Mouse (Mus musculus): ENCODE measurements at regions not wholly inside any gene's neighbourhood (a gene's known extent, or its start where the extent isn't known, plus 50 kb on each side); places are given as distances from the start of the nearest gene placed in this dataset.

- WGBS = 76% methylated on average over 7 of the region's 7 CpGs
- H3K4me2 ChIP-seq (ENCODE audit: low read depth, low read length) = no peak overlapping the region
Measured at GRCm38 (mm10) chr10:120538561-120538960, 62.3 kb upstream of the Hmga2 start.

GRCm38 (mm10) chr10:120528406-120528805, 52.1 kb upstream of the Hmga2 start:
- H3K4me2 ChIP-seq (ENCODE audit: low read depth, low read length) = no peak overlapping the region
- H3K9ac ChIP-seq (ENCODE audit: low read length) = no peak overlapping the region
- no peaks in the 10 kb centered on the region for H3K36me3 ChIP-seq (ENCODE audit: control insufficient read depth, insufficient read depth)
- no peak for ATAC-seq (replicated peaks; ENCODE audit: extremely low read depth, insufficient read depth, low FRiP score)
- no peaks in the 10 kb centered on the region for H3K27me3 ChIP-seq (ENCODE audit: control insufficient read depth, insufficient read depth, low read length)
- H3K4me3 ChIP-seq (ENCODE audit: low read length) = no peak overlapping the region
- WGBS = 94% methylated on average over 5 of the region's 5 CpGs
- no peaks in the 10 kb centered on the region for H3K9me3 ChIP-seq (replicated peaks; ENCODE audit: control insufficient read depth, low read length)
- H3K27ac ChIP-seq (ENCODE audit: low read length) = no peak overlapping the region
- H3K4me1 ChIP-seq (ENCODE audit: control insufficient read depth, insufficient read depth, low read length) = 0 out of 2 replicates have a peak, but pooled peaks cover 2% of the 10 kb centered on the region

More at GRCm38 (mm10) chr10:120538561-120538960, 62.3 kb upstream of the Hmga2 start:
- Histone ChIP-seq H3K27me3 (ENCODE audit: control insufficient read depth, insufficient read depth, low read length) (no peaks in the 10 kb centered on the region), H3K9me3 (replicated peaks; ENCODE audit: control insufficient read depth, low read length) (no peaks in the 10 kb centered on the region), H3K27ac (ENCODE audit: low read length) (no peak overlapping the region), H3K4me3 (ENCODE audit: low read length) (no peak overlapping the region), H3K4me1 (ENCODE audit: control insufficient read depth, insufficient read depth, low read length) (no peaks in the 10 kb centered on the region), H3K9ac (ENCODE audit: low read length) (no peak overlapping the region), H3K36me3 (ENCODE audit: control insufficient read depth, insufficient read depth) (no peaks in the 10 kb centered on the region)
- ATAC-seq (replicated peaks; ENCODE audit: extremely low read depth, insufficient read depth, low FRiP score) = no peak

- Histone ChIP-seq H3K4me3 (ENCODE audit: low read length) (no peak overlapping the region), H3K27me3 (ENCODE audit: control insufficient read depth, insufficient read depth, low read length) (no peaks in the 10 kb centered on the region), H3K36me3 (ENCODE audit: control insufficient read depth, insufficient read depth) (no peaks in the 10 kb centered on the region), H3K9me3 (replicated peaks; ENCODE audit: control insufficient read depth, low read length) (no peaks in the 10 kb centered on the region), H3K9ac (ENCODE audit: low read length) (no peak overlapping the region), H3K4me1 (ENCODE audit: control insufficient read depth, insufficient read depth, low read length) (0 out of 2 replicates have a peak, but pooled peaks cover 2% of the 10 kb centered on the region), H3K27ac (ENCODE audit: low read length) (no peak overlapping the region), H3K4me2 (ENCODE audit: low read depth, low read length) (no peak overlapping the region)
- WGBS = 87% methylated on average over 6 of the region's 6 CpGs
- ATAC-seq (replicated peaks; ENCODE audit: extremely low read depth, insufficient read depth, low FRiP score) = no peak
Measured at GRCm38 (mm10) chr10:120527951-120528350, 51.7 kb upstream of the Hmga2 start.

- no peak overlapping the region for H3K9ac ChIP-seq (ENCODE audit: low read length)
- H3K9me3 ChIP-seq (replicated peaks; ENCODE audit: control insufficient read depth, low read length) = no peaks in the 10 kb centered on the region
- no peak for ATAC-seq (replicated peaks; ENCODE audit: extremely low read depth, insufficient read depth, low FRiP score)
- no peak overlapping the region for H3K27ac ChIP-seq (ENCODE audit: low read length)
- H3K27me3 ChIP-seq (ENCODE audit: control insufficient read depth, insufficient read depth, low read length) = no peaks in the 10 kb centered on the region
- H3K4me2 ChIP-seq (ENCODE audit: low read depth, low read length) = no peak overlapping the region
- whole genome bisulfite sequencing = 69% methylated on average over 6 of the region's 6 CpGs
- 0 out of 2 replicates have a peak, but pooled peaks cover 2% of the 10 kb centered on the region for H3K4me1 ChIP-seq (ENCODE audit: control insufficient read depth, insufficient read depth, low read length)
- no peak overlapping the region for H3K4me3 ChIP-seq (ENCODE audit: low read length)
- H3K36me3 ChIP-seq (ENCODE audit: control insufficient read depth, insufficient read depth) = no peaks in the 10 kb centered on the region
Measured at GRCm38 (mm10) chr10:120526991-120527390, 50.7 kb upstream of the Hmga2 start.
